Mouse (Mus musculus) lung, postnatal 0 days (tissue): ENCODE data around the gene Fcor. TPM values are rescaled to one million over a fixed set of nuclear protein-coding genes. Genes with fewer than 3 reads are reported as not detected.

Experiments used
- ATAC-seq: fragments of 200-750 bp; cut with Nextera tagmentation; 2 replicates; pipeline ENCODE4 v1.8.0; 2017; ENCODE audit warnings: moderate library complexity
- DNase-seq: peaks from one replicate; pipeline ENCODE4 v3.0.0-alpha.2; 2016; ENCODE audit warnings: low spot score
- H3K27ac ChIP-seq: fragments of 300-500 bp; sonication (generic); 2 replicates; pipeline ENCODE4 v1.5.1; 2014; ENCODE audit warnings: antibody characterized with exemption, mild to moderate bottlenecking, low read length, mixed read lengths
- H3K27me3 ChIP-seq: fragments of 300-500 bp; sonication (generic); replicated peaks from 2 replicates; pipeline ENCODE4 v1.6.1; 2014; ENCODE audit warnings: low read length, mixed read lengths; ENCODE audit not compliant: insufficient read depth
- H3K36me3 ChIP-seq: fragments of 300-500 bp; sonication (generic); 2 replicates; pipeline ENCODE4 v1.6.1; 2014; ENCODE audit warnings: low read length, mixed read lengths; ENCODE audit not compliant: insufficient read depth
- H3K4me1 ChIP-seq: fragments of 300-500 bp; sonication (generic); 2 replicates; pipeline ENCODE4 v1.6.1; 2014; ENCODE audit warnings: antibody characterized with exemption, low read depth, low read length, mixed read lengths; ENCODE audit not compliant: insufficient read depth
- H3K4me2 ChIP-seq: fragments of 300-500 bp; sonication (generic); replicated peaks from 2 replicates; pipeline ENCODE4 v1.6.1; 2014; ENCODE audit warnings: low read depth, mild to moderate bottlenecking, low read length, moderate library complexity, mixed read lengths
- H3K4me3 ChIP-seq: fragments of 300-500 bp; sonication (generic); 2 replicates; pipeline ENCODE4 v1.5.1; 2014; ENCODE audit warnings: low read depth, low read length
- H3K9ac ChIP-seq: fragments of 300-500 bp; sonication (generic); replicated peaks from 2 replicates; pipeline ENCODE4 v1.6.1; 2014; ENCODE audit warnings: low read depth, mild to moderate bottlenecking
- H3K9me3 ChIP-seq: fragments of 300-500 bp; sonication (generic); 2 replicates; pipeline ENCODE4 v1.6.1; 2016; ENCODE audit warnings: low read length, mixed read lengths
- CTCF ChIP-seq: IDR thresholded peaks from 2 replicates; pipeline ENCODE4 v1.5.1; 2016; ENCODE audit warnings: antibody characterized with exemption, mild to moderate bottlenecking
- EP300 ChIP-seq: IDR thresholded peaks from 2 replicates; pipeline ENCODE4 v1.6.1; 2016; ENCODE audit warnings: antibody characterized with exemption, mild to moderate bottlenecking, control low read depth
- WGBS: fragments of 180-500 bp; shearing (Covaris S2); extraction: QIAGEN DNeasy Blood & Tissue Kit; methylation state at CpG from one replicate; pipeline ENCODE4 v1.1.7; 2014; 5-methylcytosine and 5-hydroxymethylcytosine counted together
- polyA plus RNA-seq: library from polyadenylated mRNA; unstranded; fragments of >200 nt; fragmentation: Nextera tagmentation; extraction: Ambion mirVana; gene quantifications from 2 replicates; pipeline ENCODE4 v1.2.1, GENCODE M21; 2015

Gene Fcor
- polyA plus RNA-seq, 1 experiment from 2014 or later, result 9.1 TPM

GRCm38 (mm10) chr8:3664405-3664804 is 7.8 kb downstream of the Fcor start:
- DNase-seq (peak; percentile 56), ATAC-seq (peak; percentile 58)
- Histone ChIP-seq H3K36me3 (no peaks in the 10 kb centered on the region), H3K4me3 (no peak overlapping the region), H3K9me3 (no peaks in the 10 kb centered on the region), H3K9ac (no peak overlapping the region), H3K27me3 (no peaks in the 10 kb centered on the region), H3K27ac (no peak overlapping the region), H3K4me1 (no peaks in the 10 kb centered on the region), H3K4me2 (no peak overlapping the region)
- no peak for TF ChIP-seq CTCF
- TF ChIP-seq EP300, result no peak
- WGBS, result 56% methylated on average over 5 of the region's 5 CpGs

- WGBS, result 56% methylated on average over 8 of the region's 8 CpGs
- no peak overlapping the region for H3K27ac ChIP-seq
- TF ChIP-seq EP300, result no peak
- no peak for TF ChIP-seq CTCF
- H3K4me3 ChIP-seq, result no peak overlapping the region
- DNase-seq, result no peak
- H3K9ac ChIP-seq, result no peak overlapping the region
- H3K4me2 ChIP-seq, result no peak overlapping the region
- no peaks in the 10 kb centered on the region for H3K4me1 ChIP-seq
- H3K36me3 ChIP-seq, result no peaks in the 10 kb centered on the region
- no peaks in the 10 kb centered on the region for H3K27me3 ChIP-seq
- no peaks in the 10 kb centered on the region for H3K9me3 ChIP-seq
- no peak for ATAC-seq
These were observed 11.3 kb downstream of the Fcor start for GRCm38 (mm10) chr8:3660889-3661288.

DNA sequence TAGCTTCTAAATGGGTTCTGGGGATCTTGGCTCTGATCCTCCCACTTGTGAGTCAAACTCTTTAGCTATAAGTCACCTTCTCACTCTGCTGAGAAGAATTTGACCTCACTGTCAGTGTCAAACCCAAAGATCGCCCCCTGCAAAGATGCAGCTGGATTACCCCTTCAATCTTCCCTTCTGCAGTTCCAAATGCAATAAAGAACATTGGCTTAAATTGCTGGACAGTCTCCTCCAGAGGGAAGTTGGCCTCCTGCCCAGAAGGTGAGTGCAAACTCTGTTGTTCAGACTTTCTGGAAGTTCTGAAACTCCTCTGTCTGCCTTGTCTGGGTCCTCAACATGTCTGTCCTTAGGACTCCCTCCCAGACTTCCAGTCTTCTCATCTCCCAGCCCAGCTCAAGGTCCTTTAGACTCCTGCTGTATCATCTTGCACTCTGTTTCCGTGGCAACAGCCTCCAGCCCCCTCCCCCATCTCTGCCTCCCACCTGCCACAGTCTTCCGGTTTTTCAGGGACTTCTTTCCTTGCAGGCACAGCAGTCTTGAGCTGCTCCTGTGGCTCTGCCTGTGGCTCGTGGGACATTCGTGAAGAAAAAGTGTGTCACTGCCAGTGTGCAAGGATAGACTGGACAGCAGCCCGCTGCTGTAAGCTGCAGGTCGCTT is 15.3 kb downstream of the Fcor start:
- no peak for DNase-seq
- no peak overlapping the region for H3K4me3 ChIP-seq
- H3K27me3 ChIP-seq, result no peaks in the 10 kb centered on the region
- TF ChIP-seq EP300 (no peak), CTCF (no peak)
- no peak for ATAC-seq
- H3K4me2 ChIP-seq, result no peak overlapping the region
- no peaks in the 10 kb centered on the region for H3K36me3 ChIP-seq
- WGBS, result 20% methylated on average over 7 of the region's 7 CpGs
- no peaks in the 10 kb centered on the region for H3K4me1 ChIP-seq
- H3K9me3 ChIP-seq, result no peaks in the 10 kb centered on the region
- H3K9ac ChIP-seq, result no peak overlapping the region
- H3K27ac ChIP-seq, result no peak overlapping the region

- H3K27ac ChIP-seq, result no peak within 1 kb of the TSS
- H3K4me3 ChIP-seq, result no peak within 1 kb of the TSS
- H3K9me3 ChIP-seq, result no peaks in the 10 kb centered on the region
- H3K36me3 ChIP-seq, result no peaks in the 10 kb centered on the region
- H3K4me2 ChIP-seq, result no peak within 1 kb of the TSS
- ATAC-seq (no peak), DNase-seq (no peak)
- H3K4me1 ChIP-seq, result no peaks in the 10 kb centered on the region
- no peak within 1 kb of the TSS for H3K9ac ChIP-seq
- 61% methylated on average over 3 of the region's 3 CpGs for WGBS
- no peaks in the 10 kb centered on the region for H3K27me3 ChIP-seq
- TF ChIP-seq EP300, result no peak
- TF ChIP-seq CTCF, result no peak
These were observed 16.6 kb downstream of the Fcor start, which contains the start of gene Retn for GRCm38 (mm10) chr8:3655526-3655925. Retn (plus strand) TSS chr8:3655770.

DNA sequence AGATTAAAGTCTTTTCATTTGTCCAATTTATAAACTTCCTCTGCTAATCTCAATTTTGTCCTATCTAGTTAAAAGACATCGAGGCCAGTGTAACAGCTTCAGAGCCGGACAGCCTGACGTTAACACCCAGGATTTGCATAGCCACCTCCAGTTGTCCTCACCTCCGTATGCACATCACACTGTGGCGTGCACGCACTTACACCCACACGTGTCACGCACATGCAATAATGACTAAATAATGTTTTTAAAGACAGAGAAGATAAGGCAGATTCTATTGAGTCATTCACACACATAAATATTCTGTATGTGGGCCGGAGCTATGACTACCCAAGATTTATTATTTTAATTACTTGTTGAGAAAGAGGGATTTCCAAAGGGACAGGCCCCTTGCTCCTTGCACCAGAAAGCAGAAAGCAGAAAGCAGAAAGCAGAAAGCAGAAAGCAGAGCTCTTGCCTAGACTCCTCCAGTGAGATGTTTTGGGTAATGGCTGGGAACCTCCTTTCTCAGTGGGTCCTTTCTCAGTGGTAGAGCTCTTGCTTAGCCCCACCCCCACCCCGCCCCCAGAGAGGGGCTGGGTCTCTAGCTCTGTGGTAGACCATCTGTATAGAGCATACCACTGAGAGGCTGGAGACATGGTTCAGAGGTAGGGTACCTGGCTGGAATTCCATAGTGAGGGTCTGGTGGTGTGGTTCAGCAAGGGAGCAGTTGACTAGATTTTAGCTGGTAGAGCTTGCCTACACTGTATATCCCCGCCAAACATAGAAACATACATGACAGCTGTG is 17.2 kb downstream of the Fcor start:
- H3K27ac ChIP-seq, result no peak overlapping the region
- TF ChIP-seq CTCF (no peak), EP300 (no peak)
- no peak overlapping the region for H3K4me3 ChIP-seq
- H3K4me1 ChIP-seq, result no peaks in the 10 kb centered on the region
- ATAC-seq (no peak), DNase-seq (no peak)
- no peaks in the 10 kb centered on the region for H3K27me3 ChIP-seq
- 68% methylated on average over 11 of the region's 11 CpGs for WGBS
- H3K9me3 ChIP-seq, result no peaks in the 10 kb centered on the region
- no peaks in the 10 kb centered on the region for H3K36me3 ChIP-seq
- no peak overlapping the region for H3K9ac ChIP-seq
- H3K4me2 ChIP-seq, result no peak overlapping the region

DNA sequence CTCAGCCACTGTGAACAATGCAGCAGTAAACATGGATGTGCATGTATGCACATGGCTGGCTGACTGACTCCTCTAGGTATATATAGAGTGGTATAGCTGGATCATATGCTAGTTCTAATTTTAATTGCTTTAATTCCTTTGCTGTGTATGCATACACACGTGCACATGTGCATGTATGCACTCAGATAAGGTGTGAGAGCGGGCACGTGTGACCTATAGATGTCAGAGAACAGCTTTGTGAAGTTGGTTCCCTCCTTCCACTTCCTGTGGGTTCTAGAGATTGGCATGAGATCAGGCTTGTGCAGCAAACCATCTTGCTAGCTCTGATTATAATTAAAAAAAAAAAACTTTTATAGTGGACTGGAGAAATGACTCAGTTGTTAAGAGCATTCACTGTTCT is 19.3 kb downstream of the Fcor start:
- Histone ChIP-seq H3K4me3 (no peak overlapping the region), H3K4me2 (no peak overlapping the region), H3K9me3 (no peaks in the 10 kb centered on the region), H3K9ac (no peak overlapping the region), H3K27ac (no peak overlapping the region), H3K36me3 (no peaks in the 10 kb centered on the region), H3K27me3 (no peaks in the 10 kb centered on the region), H3K4me1 (no peaks in the 10 kb centered on the region)
- no peak for ATAC-seq
- TF ChIP-seq EP300 (no peak), CTCF (no peak)
- WGBS, result 60% methylated on average over 3 of the region's 3 CpGs
- DNase-seq, result no peak
